Comparison of ENCODE assay signal across 8 mouse cellular contexts in the genomic region with DNA sequence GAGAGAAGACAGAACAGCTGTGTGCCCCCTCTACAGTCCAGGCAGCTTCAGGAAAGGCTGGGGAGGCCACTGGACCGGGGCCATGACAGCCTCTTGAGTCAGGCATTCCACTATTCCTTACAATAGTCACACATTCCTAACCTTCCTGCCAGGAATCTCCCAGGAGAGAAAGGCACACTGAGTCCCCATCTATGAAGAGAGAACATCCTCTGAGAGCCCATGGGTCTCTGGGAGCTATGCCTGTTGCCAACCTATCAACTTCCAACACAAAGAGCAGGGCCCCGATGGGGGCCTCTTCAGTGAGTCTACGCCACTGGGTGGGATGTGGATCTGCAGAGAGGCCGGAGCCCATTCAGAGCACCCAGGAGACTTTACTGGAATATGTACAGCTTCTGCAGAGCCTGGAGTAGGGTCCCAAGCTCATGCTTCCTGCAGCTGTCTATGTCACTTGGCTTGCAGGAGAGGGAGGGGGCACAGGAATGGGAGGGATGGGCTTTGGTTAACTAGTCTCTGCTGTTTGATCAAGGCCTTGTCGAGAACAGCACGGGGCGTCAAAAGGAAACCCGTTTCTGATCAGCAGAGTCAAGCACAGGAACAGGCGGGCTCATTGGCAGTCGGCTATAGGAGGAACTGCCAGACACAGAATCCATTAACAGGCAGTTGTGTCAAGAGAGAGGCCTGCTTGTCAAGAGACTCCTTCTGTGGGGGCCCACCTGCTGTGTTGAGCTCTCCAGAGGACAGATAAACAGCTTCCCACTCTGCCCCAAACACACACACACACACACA.
DNase-seq lines count a peak whose midpoint lies in the region; ATAC-seq and TF ChIP-seq lines count a peak whose summit lies in the region.

No protein-coding gene starts in this region.

- no peak for TF ChIP-seq CTCF in Patski (IDR thresholded peaks at IDR 0.05)
- peak; percentile 23; the same call in 1 of the 2 replicates for TF ChIP-seq CTCF in hindbrain, postnatal 0 days (IDR thresholded peaks at IDR 0.05; ENCODE audit: low read depth)
- no peak for TF ChIP-seq CTCF in lung, postnatal 0 days (IDR thresholded peaks at IDR 0.05)

- CTCF ChIA-PET in Patski (lab: Charles Lee) = interaction anchor here (0.9 to 2.0 kb wide), 4 partner anchors 10 to 273 kb away, joined by 3 to 7 read pairs (median 3); no protein-coding TSS in a partner anchor

- H3K27ac ChIP-seq in hindbrain, postnatal 0 days = peak overlapping the region; percentile 84
- H3K27ac ChIP-seq in lung, postnatal 0 days (ENCODE audit: low read length) = peak overlapping the region; percentile 4; the same call in 1 of the 2 replicates
- peak overlapping the region; percentile 59 for H3K27ac ChIP-seq in stomach, embryonic 16.5 days (ENCODE audit: low read length)

- no peaks in the 10 kb centered on the region for H3K9me3 ChIP-seq in hindbrain, postnatal 0 days (ENCODE audit: low read length)
- H3K9me3 ChIP-seq in lung, postnatal 0 days (ENCODE audit: low read length) = no peaks in the 10 kb centered on the region
- no peaks in the 10 kb centered on the region for H3K9me3 ChIP-seq in stomach, embryonic 16.5 days (replicated peaks; ENCODE audit: control insufficient read depth, low read length)

- H3K27me3 ChIP-seq in Patski = no peaks in the 10 kb centered on the region
- no peaks in the 10 kb centered on the region for H3K27me3 ChIP-seq in hindbrain, postnatal 0 days (ENCODE audit: insufficient read depth, low read length)
- no peaks in the 10 kb centered on the region for H3K27me3 ChIP-seq in lung, postnatal 0 days (replicated peaks; ENCODE audit: insufficient read depth, low read length)
- H3K27me3 ChIP-seq in stomach, embryonic 16.5 days (ENCODE audit: control insufficient read depth, insufficient read depth, low read length) = no peaks in the 10 kb centered on the region

- H3K4me1 ChIP-seq in hindbrain, postnatal 0 days (ENCODE audit: insufficient read depth, low read length) = peaks cover 72% of the 10 kb centered on the region
- peaks cover 35% of the 10 kb centered on the region for H3K4me1 ChIP-seq in lung, postnatal 0 days (ENCODE audit: insufficient read depth, low read depth, low read length)
- peaks cover 57% of the 10 kb centered on the region for H3K4me1 ChIP-seq in stomach, embryonic 16.5 days (ENCODE audit: control insufficient read depth, insufficient read depth, low read length)

- peak; percentile 85 for TF ChIP-seq EP300 in lung, postnatal 0 days (IDR thresholded peaks at IDR 0.05)

- WGBS in hindbrain, postnatal 0 days = 22% methylated on average over 10 of the region's 10 CpGs
- 20% methylated on average over 10 of the region's 10 CpGs for WGBS in lung, postnatal 0 days
- WGBS in stomach, embryonic 16.5 days = 32% methylated on average over 10 of the region's 10 CpGs

- peak; percentile 71 for DNase-seq in 3134 (ENCODE audit: extremely low read depth, insufficient read length, low spot score)
- DNase-seq in Patski (ENCODE audit: low read depth, low spot score) = peak; percentile 70
- peak; percentile 55 for DNase-seq in gastrocnemius, postnatal 10 days
- DNase-seq in hindbrain, postnatal 0 days (ENCODE audit: low spot score) = peak; percentile 77
- DNase-seq in lung, postnatal 0 days (ENCODE audit: low spot score) = peak; percentile 73
- DNase-seq in frontal cortex, postnatal 36 days (ENCODE audit: low spot score in 2 of 2) = no peak
- no peak for DNase-seq in right cerebral cortex, postnatal 25 days

- H3K4me2 ChIP-seq in hindbrain, postnatal 0 days (ENCODE audit: low read depth, low read length) = no peak overlapping the region
- H3K4me2 ChIP-seq in lung, postnatal 0 days (replicated peaks; ENCODE audit: low read depth, low read length) = no peak overlapping the region
- H3K4me2 ChIP-seq in stomach, embryonic 16.5 days (ENCODE audit: low read depth, low read length) = no peak overlapping the region

- H3K4me3 ChIP-seq in hindbrain, postnatal 0 days (ENCODE audit: low read length) = no peak overlapping the region
- H3K4me3 ChIP-seq in lung, postnatal 0 days (ENCODE audit: low read depth, low read length) = no peak overlapping the region
- no peak overlapping the region for H3K4me3 ChIP-seq in stomach, embryonic 16.5 days (replicated peaks; ENCODE audit: low read length)

- POLR2A ChIA-PET in Patski (lab: Charles Lee) = interaction anchor here (0.6 to 2.9 kb wide), 2 partner anchors 11 to 19 kb away, joined by 3 to 11 read pairs; no protein-coding TSS in a partner anchor

- H3K36me3 ChIP-seq in hindbrain, postnatal 0 days (ENCODE audit: insufficient read depth, low read length) = no peaks in the 10 kb centered on the region
- H3K36me3 ChIP-seq in lung, postnatal 0 days (ENCODE audit: insufficient read depth, low read length) = no peaks in the 10 kb centered on the region
- H3K36me3 ChIP-seq in stomach, embryonic 16.5 days (ENCODE audit: control insufficient read depth, insufficient read depth, low read length) = no peaks in the 10 kb centered on the region

- H3K9ac ChIP-seq in hindbrain, postnatal 0 days (replicated peaks; ENCODE audit: low read length) = no peak overlapping the region
- no peak overlapping the region for H3K9ac ChIP-seq in lung, postnatal 0 days (replicated peaks; ENCODE audit: low read depth)
- H3K9ac ChIP-seq in stomach, embryonic 16.5 days (ENCODE audit: low read length) = 0 out of 2 replicates have a peak overlapping the region, but pooled peaks have one; percentile 6

- ATAC-seq in Patski = peak; percentile 44
- peak; percentile 89 for ATAC-seq in hindbrain, postnatal 0 days
- ATAC-seq in lung, postnatal 0 days = peak; percentile 70
- peak; percentile 15; the same call in 1 of the 2 replicates for ATAC-seq in stomach, embryonic 16.5 days (ENCODE audit: insufficient read depth, low FRiP score)

- in situ Hi-C loops in Patski (cut with MboI; ENCODE audit: low pct_unique_long_range_greater_than_20kb) = no loop called here

Comparison
In these comparisons a context has a peak if more than half of its experiments do, and no peak if none do; other contexts are left out.
1. DNase-seq: peak in 3134 (single experiment), Patski (single experiment), gastrocnemius, postnatal 10 days (single experiment), hindbrain, postnatal 0 days (single experiment) and lung, postnatal 0 days (single experiment); none in frontal cortex, postnatal 36 days (0 of 2) and right cerebral cortex, postnatal 25 days (single experiment).
2. ATAC-seq: peak in every context shown above with its lines; median percentile 89 in hindbrain, postnatal 0 days; 70 in lung, postnatal 0 days; 44 in Patski; 15 in stomach, embryonic 16.5 days.
3. H3K27ac ChIP-seq: peak in every context shown above with its lines; median percentile 84 in hindbrain, postnatal 0 days; 59 in stomach, embryonic 16.5 days; 4 in lung, postnatal 0 days.